Mouse (Mus musculus): ENCODE measurements around the gene A230072I06Rik. TPM values are rescaled to one million over a fixed set of nuclear protein-coding genes. Genes with fewer than 3 reads are reported as not detected.

A230072I06Rik gene
- polyA plus RNA-seq, 1 experiment from 2014 or later = 0.77 TPM

DNA sequence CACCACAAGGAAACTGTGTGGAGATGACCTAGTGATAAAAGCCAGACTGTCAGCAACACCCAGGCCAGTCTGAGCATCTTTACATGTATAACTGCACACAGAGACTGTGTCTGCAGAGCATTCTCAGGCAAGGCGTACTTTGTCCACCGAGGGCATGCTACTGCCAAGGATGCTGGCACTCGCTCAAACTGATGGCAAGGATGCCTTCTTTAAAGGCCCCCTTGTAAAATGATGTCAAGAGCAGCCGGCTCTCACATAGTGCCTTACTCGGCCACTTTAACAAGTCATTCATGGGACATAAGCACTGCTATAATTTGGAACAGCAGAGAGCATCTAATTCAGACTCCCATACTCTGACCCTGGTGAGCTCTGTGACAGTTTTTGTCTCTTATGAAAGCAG is 36.6 kb downstream of the A230072I06Rik start:
- no peak for ATAC-seq
- H3K9me3 ChIP-seq (ENCODE audit: control insufficient read depth, low read length) = no peaks in the 10 kb centered on the region
- H3K27ac ChIP-seq (ENCODE audit: low read length) = no peak overlapping the region
- WGBS = 14% methylated on average over 5 of the region's 5 CpGs
- no peak overlapping the region for H3K9ac ChIP-seq (replicated peaks; ENCODE audit: low read depth, low read length)
- no peaks in the 10 kb centered on the region for H3K27me3 ChIP-seq (replicated peaks; ENCODE audit: control insufficient read depth, insufficient read depth, low read length)
- peaks cover 34% of the 10 kb centered on the region for H3K4me1 ChIP-seq (replicated peaks; ENCODE audit: control insufficient read depth, insufficient read depth, low read length)
- no peak overlapping the region for H3K4me2 ChIP-seq (ENCODE audit: low read length)
- no peaks in the 10 kb centered on the region for H3K36me3 ChIP-seq (ENCODE audit: control insufficient read depth, insufficient read depth)
- no peak overlapping the region for H3K4me3 ChIP-seq (replicated peaks; ENCODE audit: low read length)

DNA sequence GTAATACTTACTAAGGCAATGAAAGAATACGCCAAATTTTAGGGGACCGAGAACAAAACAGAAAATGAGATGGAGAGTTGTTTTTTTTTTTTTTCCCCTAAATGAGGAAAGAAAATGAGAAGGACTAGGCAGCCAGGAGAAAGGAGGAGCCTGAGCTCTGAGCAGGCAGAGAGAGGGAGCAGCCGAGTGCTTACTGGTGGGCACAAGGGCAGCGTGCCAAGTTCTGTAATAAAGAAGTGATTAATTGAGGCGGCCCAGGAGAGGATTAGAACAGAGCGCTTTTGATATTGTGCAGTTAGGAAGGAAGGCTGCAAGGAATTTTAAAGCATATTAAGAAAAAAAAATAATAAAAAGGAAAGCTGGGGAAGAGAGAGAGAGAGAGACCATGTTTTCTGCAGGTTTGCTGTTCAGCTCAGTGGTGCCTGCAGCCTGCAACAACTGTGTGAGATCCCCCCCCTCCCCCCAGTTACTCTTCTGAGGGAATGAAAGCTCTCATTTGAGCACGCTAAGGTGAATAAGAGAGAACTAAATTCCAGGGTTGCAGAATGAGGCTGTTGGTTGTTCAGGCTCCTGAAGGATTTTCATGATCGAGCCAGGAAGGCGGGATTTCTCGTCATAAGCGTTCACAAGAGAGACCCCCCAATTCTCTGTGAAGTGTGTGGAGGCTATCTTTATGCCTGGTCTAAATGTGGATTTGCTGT is 41.3 kb downstream of the A230072I06Rik start:
- Histone ChIP-seq H3K4me2 (ENCODE audit: low read length) (peak overlapping the region; percentile 24), H3K36me3 (ENCODE audit: control insufficient read depth, insufficient read depth) (no peaks in the 10 kb centered on the region), H3K9ac (replicated peaks; ENCODE audit: low read depth, low read length) (0 out of 2 replicates have a peak overlapping the region, but pooled peaks have one; percentile 13), H3K4me1 (replicated peaks; ENCODE audit: control insufficient read depth, insufficient read depth, low read length) (peaks cover 53% of the 10 kb centered on the region), H3K9me3 (ENCODE audit: control insufficient read depth, low read length) (no peaks in the 10 kb centered on the region), H3K4me3 (replicated peaks; ENCODE audit: low read length) (no peak overlapping the region), H3K27me3 (replicated peaks; ENCODE audit: control insufficient read depth, insufficient read depth, low read length) (peaks cover 1% of the 10 kb centered on the region; the same call in 1 of the 2 replicates), H3K27ac (ENCODE audit: low read length) (peak overlapping the region; percentile 77)
- 8% methylated on average over 11 of the region's 11 CpGs for WGBS
- peak; percentile 88 for ATAC-seq

GRCm38 (mm10) chr8:12322071-12322470 is 43.5 kb downstream of the A230072I06Rik start:
- H3K36me3 ChIP-seq (ENCODE audit: control insufficient read depth, insufficient read depth) = no peaks in the 10 kb centered on the region
- no peak overlapping the region for H3K4me3 ChIP-seq (replicated peaks; ENCODE audit: low read length)
- WGBS = 62% methylated on average over 6 of the region's 6 CpGs
- peak overlapping the region; percentile 29; the same call in 1 of the 2 replicates for H3K27ac ChIP-seq (ENCODE audit: low read length)
- peaks cover 3% of the 10 kb centered on the region; the same call in 1 of the 2 replicates for H3K27me3 ChIP-seq (replicated peaks; ENCODE audit: control insufficient read depth, insufficient read depth, low read length)
- H3K9me3 ChIP-seq (ENCODE audit: control insufficient read depth, low read length) = no peaks in the 10 kb centered on the region
- H3K9ac ChIP-seq (replicated peaks; ENCODE audit: low read depth, low read length) = no peak overlapping the region
- ATAC-seq = no peak
- peaks cover 57% of the 10 kb centered on the region for H3K4me1 ChIP-seq (replicated peaks; ENCODE audit: control insufficient read depth, insufficient read depth, low read length)
- H3K4me2 ChIP-seq (ENCODE audit: low read length) = no peak overlapping the region

- Histone ChIP-seq H3K4me1 (replicated peaks; ENCODE audit: control insufficient read depth, insufficient read depth, low read length) (peaks cover 69% of the 10 kb centered on the region), H3K27ac (ENCODE audit: low read length) (no peak overlapping the region), H3K36me3 (ENCODE audit: control insufficient read depth, insufficient read depth) (no peaks in the 10 kb centered on the region), H3K4me2 (ENCODE audit: low read length) (no peak overlapping the region), H3K27me3 (replicated peaks; ENCODE audit: control insufficient read depth, insufficient read depth, low read length) (peaks cover 3% of the 10 kb centered on the region; the same call in 1 of the 2 replicates), H3K9me3 (ENCODE audit: control insufficient read depth, low read length) (no peaks in the 10 kb centered on the region), H3K9ac (replicated peaks; ENCODE audit: low read depth, low read length) (no peak overlapping the region), H3K4me3 (replicated peaks; ENCODE audit: low read length) (no peak overlapping the region)
- ATAC-seq = peak; percentile 29
- WGBS = 16% methylated on average over 3 of the region's 3 CpGs
These were observed 44.6 kb downstream of the A230072I06Rik start for GRCm38 (mm10) chr8:12323238-12323637.

DNA sequence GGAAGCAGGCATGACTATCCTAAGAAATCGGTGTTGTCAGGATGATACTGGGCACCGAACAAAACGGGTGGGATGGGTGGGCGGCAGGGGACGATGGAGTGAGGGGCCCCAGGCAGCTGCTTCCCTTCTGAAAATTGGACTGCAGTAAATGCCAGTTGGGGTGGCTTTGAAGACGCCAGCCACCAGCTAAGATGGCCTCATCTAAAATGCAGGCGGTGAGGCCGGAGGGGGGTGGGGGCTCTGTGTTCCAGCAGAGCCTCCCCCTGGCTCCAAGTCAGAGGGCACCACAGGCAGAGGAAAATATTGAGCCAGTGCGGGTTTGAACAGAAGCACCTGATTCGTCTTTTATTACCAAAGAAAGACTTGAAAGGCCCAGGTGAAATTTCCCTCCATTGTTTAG is 45.9 kb downstream of the A230072I06Rik start:
- WGBS = 4% methylated on average over 10 of the region's 10 CpGs
- no peak for ATAC-seq
- Histone ChIP-seq H3K9ac (replicated peaks; ENCODE audit: low read depth, low read length) (peak overlapping the region; percentile 39), H3K27me3 (replicated peaks; ENCODE audit: control insufficient read depth, insufficient read depth, low read length) (peaks cover 3% of the 10 kb centered on the region; the same call in 1 of the 2 replicates), H3K27ac (ENCODE audit: low read length) (peak overlapping the region; percentile 79), H3K4me2 (ENCODE audit: low read length) (peak overlapping the region; percentile 37), H3K9me3 (ENCODE audit: control insufficient read depth, low read length) (no peaks in the 10 kb centered on the region), H3K4me1 (replicated peaks; ENCODE audit: control insufficient read depth, insufficient read depth, low read length) (peaks cover 70% of the 10 kb centered on the region), H3K36me3 (ENCODE audit: control insufficient read depth, insufficient read depth) (no peaks in the 10 kb centered on the region), H3K4me3 (replicated peaks; ENCODE audit: low read length) (peak overlapping the region; percentile 28)

DNA sequence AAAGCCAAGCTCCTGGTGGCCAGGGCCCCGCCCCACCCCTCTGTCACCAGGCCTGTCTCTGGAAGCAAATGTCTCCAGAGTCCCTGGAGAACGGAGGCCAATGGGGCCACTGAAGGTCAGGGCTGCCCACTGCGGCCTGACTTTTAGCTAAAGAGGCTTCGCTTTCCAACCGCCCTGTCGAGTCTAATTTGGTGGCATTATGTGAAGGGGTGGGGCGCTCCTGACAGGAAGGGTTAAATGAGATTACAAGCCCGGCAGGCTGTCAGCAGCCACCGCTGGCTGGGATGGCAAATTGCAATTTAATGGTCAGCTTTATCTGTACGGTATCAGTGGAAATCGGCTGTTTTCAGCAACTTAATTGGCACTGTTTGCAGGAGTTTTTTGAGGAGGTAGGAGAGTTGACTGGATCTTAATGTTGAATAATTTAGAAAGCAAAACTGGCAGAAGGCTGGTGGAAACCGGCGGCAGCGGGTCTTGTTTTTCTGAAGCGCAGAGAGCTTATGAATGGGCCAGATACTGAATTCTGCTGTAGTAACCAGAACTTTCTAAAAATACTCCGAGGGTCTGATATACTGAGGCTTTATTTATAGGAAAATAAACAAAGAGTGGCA is 46.5 kb downstream of the A230072I06Rik start:
- Histone ChIP-seq H3K27me3 (replicated peaks; ENCODE audit: control insufficient read depth, insufficient read depth, low read length) (peaks cover 3% of the 10 kb centered on the region; the same call in 1 of the 2 replicates), H3K27ac (ENCODE audit: low read length) (peak overlapping the region; percentile 79), H3K4me2 (ENCODE audit: low read length) (peak overlapping the region; percentile 37), H3K4me1 (replicated peaks; ENCODE audit: control insufficient read depth, insufficient read depth, low read length) (peaks cover 71% of the 10 kb centered on the region), H3K36me3 (ENCODE audit: control insufficient read depth, insufficient read depth) (no peaks in the 10 kb centered on the region), H3K9me3 (ENCODE audit: control insufficient read depth, low read length) (no peaks in the 10 kb centered on the region), H3K9ac (replicated peaks; ENCODE audit: low read depth, low read length) (peak overlapping the region; percentile 39), H3K4me3 (replicated peaks; ENCODE audit: low read length) (peak overlapping the region; percentile 28)
- ATAC-seq = no peak
- WGBS = 6% methylated on average over 16 of the region's 16 CpGs

GRCm38 (mm10) chr8:12327187-12327586 is 48.6 kb downstream of the A230072I06Rik start:
- peak overlapping the region; percentile 50 for H3K4me2 ChIP-seq (ENCODE audit: low read length)
- ATAC-seq = peak; percentile 35
- H3K4me1 ChIP-seq (replicated peaks; ENCODE audit: control insufficient read depth, insufficient read depth, low read length) = peaks cover 71% of the 10 kb centered on the region
- peaks cover 3% of the 10 kb centered on the region; the same call in 1 of the 2 replicates for H3K27me3 ChIP-seq (replicated peaks; ENCODE audit: control insufficient read depth, insufficient read depth, low read length)
- H3K27ac ChIP-seq (ENCODE audit: low read length) = peak overlapping the region; percentile 92
- peak overlapping the region; percentile 48 for H3K9ac ChIP-seq (replicated peaks; ENCODE audit: low read depth, low read length)
- H3K9me3 ChIP-seq (ENCODE audit: control insufficient read depth, low read length) = no peaks in the 10 kb centered on the region
- 12% methylated on average over 13 of the region's 13 CpGs for WGBS
- no peaks in the 10 kb centered on the region for H3K36me3 ChIP-seq (ENCODE audit: control insufficient read depth, insufficient read depth)
- H3K4me3 ChIP-seq (replicated peaks; ENCODE audit: low read length) = peak overlapping the region; percentile 23

DNA sequence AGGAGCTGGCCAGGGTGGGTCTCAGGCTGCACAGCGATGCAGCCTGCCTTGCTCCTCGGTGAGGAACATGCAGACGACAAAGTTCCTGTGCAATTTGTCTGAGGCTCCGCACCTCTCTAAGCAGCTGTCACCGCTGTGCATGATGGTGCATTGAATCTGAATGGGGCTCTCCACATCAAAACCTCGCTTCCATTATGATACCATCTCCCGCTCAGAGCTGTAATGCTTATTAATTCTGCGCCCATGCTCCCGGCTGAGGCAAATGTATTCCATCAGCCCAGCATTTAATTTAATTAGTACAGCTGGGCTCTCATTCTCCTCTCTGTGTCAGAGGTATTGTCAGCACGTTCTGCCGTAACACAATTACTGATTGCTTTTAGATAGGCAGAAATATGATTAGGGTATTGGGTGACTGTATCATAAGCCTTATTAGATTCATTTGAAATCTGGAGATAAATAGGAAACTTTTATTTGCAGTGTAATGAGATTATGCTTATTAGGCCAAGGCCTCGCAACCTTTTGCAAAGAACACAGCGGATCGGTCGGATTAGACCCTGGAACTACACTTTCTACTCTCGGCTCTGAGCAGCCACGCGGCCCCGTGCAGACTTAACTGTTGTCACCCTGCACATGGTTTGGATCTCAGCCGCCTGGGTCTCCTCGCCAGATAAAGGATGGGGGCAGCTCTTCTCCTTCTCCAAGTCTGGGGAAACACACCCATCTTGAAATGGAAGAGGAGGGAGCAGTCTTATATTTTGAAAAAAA is 49.3 kb downstream of the A230072I06Rik start:
- Histone ChIP-seq H3K27ac (ENCODE audit: low read length) (peak overlapping the region; percentile 92), H3K27me3 (replicated peaks; ENCODE audit: control insufficient read depth, insufficient read depth, low read length) (peaks cover 3% of the 10 kb centered on the region; the same call in 1 of the 2 replicates), H3K36me3 (ENCODE audit: control insufficient read depth, insufficient read depth) (no peaks in the 10 kb centered on the region), H3K9ac (replicated peaks; ENCODE audit: low read depth, low read length) (peak overlapping the region; percentile 48), H3K4me2 (ENCODE audit: low read length) (peak overlapping the region; percentile 50), H3K9me3 (ENCODE audit: control insufficient read depth, low read length) (no peaks in the 10 kb centered on the region), H3K4me3 (replicated peaks; ENCODE audit: low read length) (peak overlapping the region; percentile 23), H3K4me1 (replicated peaks; ENCODE audit: control insufficient read depth, insufficient read depth, low read length) (peaks cover 64% of the 10 kb centered on the region)
- peak; percentile 77 for ATAC-seq
- WGBS = 7% methylated on average over 21 of the region's 21 CpGs

DNA sequence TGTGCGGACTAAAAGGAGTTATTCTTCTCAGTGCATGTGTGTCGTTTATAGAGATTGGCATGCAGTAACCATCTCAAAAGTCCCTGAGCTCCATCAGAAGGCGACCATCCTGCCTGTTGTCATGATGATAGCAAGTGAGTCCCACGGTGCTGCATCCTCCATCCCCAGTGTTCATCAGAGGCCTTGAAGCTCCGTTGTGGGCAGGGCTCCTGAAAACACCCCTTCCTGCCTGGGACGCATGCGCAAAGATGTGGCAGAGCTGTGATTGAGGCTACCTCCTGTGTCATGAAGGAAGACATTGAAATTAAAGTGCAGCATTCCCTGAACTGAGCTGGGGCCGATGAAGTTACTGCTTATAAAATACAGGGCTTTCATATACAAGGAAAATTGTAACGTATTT is 49.9 kb downstream of the A230072I06Rik start:
- H3K27me3 ChIP-seq (replicated peaks; ENCODE audit: control insufficient read depth, insufficient read depth, low read length) = 0 out of 2 replicates have a peak, but pooled peaks cover 3% of the 10 kb centered on the region
- peak overlapping the region; percentile 31; the same call in 1 of the 2 replicates for H3K9ac ChIP-seq (replicated peaks; ENCODE audit: low read depth, low read length)
- H3K4me2 ChIP-seq (ENCODE audit: low read length) = peak overlapping the region; percentile 50
- no peak for ATAC-seq
- H3K4me1 ChIP-seq (replicated peaks; ENCODE audit: control insufficient read depth, insufficient read depth, low read length) = peaks cover 63% of the 10 kb centered on the region
- H3K9me3 ChIP-seq (ENCODE audit: control insufficient read depth, low read length) = no peaks in the 10 kb centered on the region
- H3K4me3 ChIP-seq (replicated peaks; ENCODE audit: low read length) = 0 out of 2 replicates have a peak overlapping the region, but pooled peaks have one; percentile 8
- peak overlapping the region; percentile 92 for H3K27ac ChIP-seq (ENCODE audit: low read length)
- H3K36me3 ChIP-seq (ENCODE audit: control insufficient read depth, insufficient read depth) = no peaks in the 10 kb centered on the region
- WGBS = 37% methylated on average over 9 of the region's 9 CpGs
